Mouse (Mus musculus) gastrocnemius, adult 2 months (tissue): ENCODE data around the gene Smarcd1. TPM values are rescaled to one million over a fixed set of nuclear protein-coding genes. Genes with fewer than 3 reads are reported as not detected.

Source experiments
- DNase-seq: peaks from one replicate; pipeline ENCODE4 v3.0.0; 2022
- H3K27ac ChIP-seq: fragments of 200-600 bp; 2 replicates; pipeline ENCODE4 v1.8.1; 2022; ENCODE audit warnings: mild to moderate bottlenecking
- H3K4me3 ChIP-seq: fragments of 200-600 bp; 2 replicates; pipeline ENCODE4 v1.8.1; 2022; ENCODE audit warnings: mild to moderate bottlenecking, moderate library complexity
- CTCF ChIP-seq: fragments of 200-600 bp; IDR thresholded peaks from 2 replicates; pipeline ENCODE4 v1.8.1; 2022; ENCODE audit warnings: antibody characterized with exemption, mild to moderate bottlenecking, moderate library complexity
- intact Hi-C: fragments of 180-260 bp; cut with DNase I; formaldehyde crosslinking; loops from one replicate; pipeline ENCODE4 v1.15.1; 2025
- total RNA-seq, 2 experiments: library from RNA; stranded (reverse); gene quantifications; 2 replicates each; pipeline ENCODE4 v1.2.3; 2021

Gene Smarcd1
- total RNA-seq, 2 experiments from 2014 or later = 6.9 to 7.2 TPM

DNA sequence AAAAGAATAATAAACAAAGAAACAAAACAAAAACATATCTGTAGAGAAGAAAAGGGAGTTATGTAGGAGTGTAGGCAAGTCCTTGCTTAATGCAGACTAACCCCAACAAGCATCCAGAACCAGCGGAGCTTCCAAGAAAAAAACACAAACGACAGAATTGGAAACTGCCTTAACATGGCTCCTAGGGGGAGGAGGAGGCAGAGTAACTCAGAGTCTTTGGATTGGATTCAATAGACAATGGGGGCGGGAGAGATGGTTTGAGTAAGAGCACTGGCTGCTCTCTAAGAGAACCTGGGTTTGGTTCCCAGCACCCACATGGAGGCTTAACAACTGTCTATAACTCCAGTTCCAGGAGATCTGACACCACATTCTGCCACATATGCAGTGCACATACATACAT, 29.7 kb downstream of the Smarcd1 start:
- DNase-seq = no peak
- intact Hi-C loops = no loop called here
- TF ChIP-seq CTCF = no peak
- H3K4me3 ChIP-seq = no peak overlapping the region
- no peak overlapping the region for H3K27ac ChIP-seq

DNA sequence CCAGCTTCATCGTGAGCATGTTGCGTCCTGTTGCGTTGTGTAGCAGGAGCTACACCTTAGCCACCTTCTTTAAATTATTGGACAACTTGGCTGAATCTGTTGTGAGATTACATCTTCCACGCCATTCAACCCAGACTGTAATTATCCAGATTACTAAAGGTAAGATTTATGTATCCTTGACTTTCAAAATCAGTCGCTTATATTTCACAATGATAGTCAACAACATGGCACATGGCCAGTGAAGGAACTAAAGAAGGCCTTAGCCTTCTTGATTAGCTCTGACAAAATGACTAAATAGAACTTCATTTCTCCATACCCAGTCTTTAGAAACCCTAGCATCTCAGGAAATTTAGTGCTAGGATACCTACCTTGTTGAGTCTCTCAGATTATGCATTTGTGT, 31.3 kb downstream of the Smarcd1 start:
- no peak overlapping the region for H3K4me3 ChIP-seq
- intact Hi-C loops = no loop called here
- TF ChIP-seq CTCF = no peak
- H3K27ac ChIP-seq = no peak overlapping the region
- no peak for DNase-seq

DNA sequence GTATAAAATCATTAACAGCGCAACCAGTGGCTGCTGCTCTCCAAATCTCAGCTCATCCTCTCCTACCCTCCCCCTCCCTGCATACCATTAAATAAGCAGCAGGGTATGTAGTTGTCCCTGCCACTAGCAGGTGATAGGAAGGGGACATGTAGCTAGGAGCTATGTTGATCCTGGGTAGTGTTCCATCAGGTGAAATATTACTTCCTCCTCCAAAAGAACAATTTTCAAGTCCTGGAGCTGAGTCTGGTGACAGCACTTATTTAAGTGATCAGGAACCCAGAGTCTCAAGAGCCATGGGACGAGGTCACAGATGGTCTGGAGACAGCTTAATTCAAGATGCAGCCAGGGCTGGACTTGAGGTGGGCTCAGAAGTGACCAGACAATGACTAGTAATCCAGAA, 33.7 kb downstream of the Smarcd1 start:
- intact Hi-C loops = no loop called here
- peak overlapping the region; percentile 0; the same call in 1 of the 2 replicates for H3K27ac ChIP-seq

DNA sequence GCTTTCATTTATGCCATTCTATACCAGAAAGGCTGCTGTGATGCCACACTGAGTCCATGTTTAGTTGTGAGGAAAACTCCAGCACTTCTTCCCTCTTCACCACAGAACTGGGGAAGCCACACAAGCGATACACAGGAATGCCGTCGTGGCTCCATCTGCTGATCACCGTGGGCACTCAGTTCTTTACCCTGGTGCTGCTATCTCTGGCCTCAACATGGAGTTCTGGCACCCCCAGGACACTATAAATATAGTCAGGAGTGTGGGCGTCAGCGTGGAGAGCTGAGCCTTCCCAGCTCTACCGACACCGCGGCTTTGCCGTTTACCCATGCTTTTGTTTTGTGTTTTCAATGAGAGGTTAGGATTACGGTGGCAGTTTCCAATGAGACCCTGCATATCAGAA, 34.7 kb downstream of the Smarcd1 start:
- Histone ChIP-seq H3K27ac (no peak overlapping the region), H3K4me3 (no peak overlapping the region)
- intact Hi-C loops = no loop called here
- no peak for TF ChIP-seq CTCF
- no peak for DNase-seq

More for the DNA sequence above, 33.7 kb downstream of the Smarcd1 start:
- H3K4me3 ChIP-seq = no peak overlapping the region
- DNase-seq = peak; percentile 98
- no peak for TF ChIP-seq CTCF

DNA sequence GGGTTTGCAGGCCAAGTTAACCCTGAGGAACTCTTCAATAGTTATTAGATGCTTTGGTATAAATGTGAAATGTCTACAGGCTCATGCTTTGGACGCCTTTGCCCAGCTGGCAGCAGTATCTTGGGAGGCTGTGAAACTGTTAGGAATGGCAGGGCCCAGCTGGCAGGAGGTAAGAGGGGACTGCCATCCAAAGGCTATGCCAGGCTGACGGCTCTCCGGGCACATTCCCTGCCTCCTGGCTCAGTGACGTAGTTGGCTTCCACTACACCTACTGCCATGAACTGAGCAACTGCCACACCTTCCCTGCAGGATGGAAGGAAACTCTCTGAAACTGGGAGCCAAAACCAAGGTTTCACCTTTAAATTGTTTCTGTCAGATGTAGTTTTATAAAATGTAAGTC, 38.3 kb downstream of the Smarcd1 start:
- no peak for TF ChIP-seq CTCF
- intact Hi-C loops = no loop called here
- DNase-seq = peak; percentile 35

DNA sequence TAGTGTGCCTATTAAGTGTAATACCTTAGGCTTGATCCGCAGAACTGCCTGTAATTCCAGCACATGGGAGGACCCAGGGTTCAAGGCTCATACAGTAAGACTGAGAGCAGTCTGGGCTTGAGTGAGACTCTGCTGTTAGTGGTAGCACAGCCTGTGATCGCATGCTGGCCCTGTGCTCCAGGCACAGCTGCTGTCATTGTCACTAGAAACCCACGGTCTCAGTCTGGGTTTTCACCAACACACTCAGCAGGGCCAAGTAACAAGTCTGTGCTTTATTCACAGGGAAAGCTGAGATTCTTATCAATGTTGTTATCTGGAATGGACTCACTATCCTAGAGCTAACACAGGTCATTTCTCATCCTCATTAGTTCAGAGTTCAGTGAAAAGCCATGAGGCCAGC, 52.3 kb downstream of the Smarcd1 start:
- Histone ChIP-seq H3K4me3 (no peak overlapping the region), H3K27ac (no peak overlapping the region)
- no peak for TF ChIP-seq CTCF
- no peak for DNase-seq
- intact Hi-C loops = no loop called here

More for the DNA sequence above, 38.3 kb downstream of the Smarcd1 start:
- no peak overlapping the region for H3K27ac ChIP-seq
- H3K4me3 ChIP-seq = no peak overlapping the region

Other genes starting within 250 kb of the Smarcd1 start
- gene Nckap5l, start 244.4 kb upstream of the Smarcd1 start, total RNA-seq = 1 to 10 TPM; 2.3 to 2.7 TPM
- 1 to 10 TPM; 4.3 to 4.5 TPM for gene Bcdin3d, start 227.4 kb upstream of the Smarcd1 start, total RNA-seq
- under 1 TPM in 1 of 2 experiments, not detected in 1; 0.75 TPM for gene Faim2, start 174.0 kb upstream of the Smarcd1 start, total RNA-seq
- not detected for gene Aqp2, start 123.1 kb upstream of the Smarcd1 start, total RNA-seq
- not detected for gene Aqp5, start 111.3 kb upstream of the Smarcd1 start, total RNA-seq
- not detected for gene Aqp6, start 100.7 kb upstream of the Smarcd1 start, total RNA-seq
- under 1 TPM; 0.89 to 0.94 TPM for gene Racgap1, start 50.5 kb upstream of the Smarcd1 start, total RNA-seq
- under 1 TPM in 1 of 2 experiments, not detected in 1; 0.31 TPM for gene Asic1, start 31.8 kb upstream of the Smarcd1 start, total RNA-seq
- 1 to 10 TPM in 1 of 2 experiments, not detected in 1; 1.0 TPM for gene Gm17349, start 3.4 kb downstream of the Smarcd1 start, total RNA-seq
- 100 to 1,000 TPM; 381 to 575 TPM for gene Gpd1, start 15.4 kb downstream of the Smarcd1 start, total RNA-seq
- gene Cox14, start 23.5 kb downstream of the Smarcd1 start, total RNA-seq = 100 to 1,000 TPM; 145 to 166 TPM
- gene Cers5, start 70.8 kb downstream of the Smarcd1 start, total RNA-seq = 1 to 10 TPM; 4.6 to 5.4 TPM
- gene Lima1, start 173.3 kb downstream of the Smarcd1 start, total RNA-seq = 1 to 10 TPM; 7.9 to 9.8 TPM